Mouse (Mus musculus): Measurements from ENCODE around the gene Armc12.

DNA sequence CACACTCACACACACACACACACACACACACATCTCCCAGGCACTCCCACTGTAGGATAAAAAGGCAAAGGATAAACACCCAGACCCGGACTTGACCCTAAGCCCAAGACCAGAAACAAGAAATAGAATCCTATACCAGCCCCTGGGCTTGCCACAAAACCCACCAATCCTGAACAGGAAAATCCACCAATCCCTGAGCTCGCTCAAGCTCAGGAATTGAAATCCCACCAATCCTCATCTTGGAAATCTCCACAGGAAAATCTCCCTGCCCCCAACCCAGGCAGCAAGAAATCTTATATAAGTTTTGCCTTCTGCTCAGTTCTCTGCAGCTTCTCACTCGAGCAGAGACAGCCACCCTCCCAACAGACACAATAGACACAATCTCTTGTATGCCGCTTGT, 1.5 kb upstream of the Armc12 start:
- TF ChIP-seq CTCF (IDR thresholded peaks at IDR 0.05; ENCODE audit: extremely low read depth, insufficient read length, insufficient replicate concordance, low read depth, low read length) (no peak), POLR2A (IDR thresholded peaks at IDR 0.05; ENCODE audit: low read depth, low read length) (no peak)

Measured in small intestine, adult 2 months (tissue).